Mouse (Mus musculus): ENCODE measurements at regions not wholly inside any gene's neighbourhood (a gene's known extent, or its start where the extent isn't known, plus 50 kb on each side); places are given as distances from the start of the nearest gene placed in this dataset.

- no peak for DNase-seq (ENCODE audit: extremely low spot score in 1 of 2, low spot score in 1 of 2)
These were observed 444.0 kb upstream of the Klf4 start for GRCm38 (mm10) chr4:55976265-55976664.

GRCm38 (mm10) chr4:55973706-55974105, 441.4 kb upstream of the Klf4 start:
- no peak for DNase-seq (ENCODE audit: extremely low spot score in 1 of 2, low spot score in 1 of 2)

GRCm38 (mm10) chr4:55972235-55972819, 440.1 kb upstream of the Klf4 start:
- peak in 1 of 2 experiments; percentile 31 for DNase-seq (ENCODE audit: extremely low spot score in 1 of 2, low spot score in 1 of 2)

GRCm38 (mm10) chr4:55960063-55960462, 427.8 kb upstream of the Klf4 start:
- no peak for DNase-seq (ENCODE audit: extremely low spot score in 1 of 2, low spot score in 1 of 2)

DNA sequence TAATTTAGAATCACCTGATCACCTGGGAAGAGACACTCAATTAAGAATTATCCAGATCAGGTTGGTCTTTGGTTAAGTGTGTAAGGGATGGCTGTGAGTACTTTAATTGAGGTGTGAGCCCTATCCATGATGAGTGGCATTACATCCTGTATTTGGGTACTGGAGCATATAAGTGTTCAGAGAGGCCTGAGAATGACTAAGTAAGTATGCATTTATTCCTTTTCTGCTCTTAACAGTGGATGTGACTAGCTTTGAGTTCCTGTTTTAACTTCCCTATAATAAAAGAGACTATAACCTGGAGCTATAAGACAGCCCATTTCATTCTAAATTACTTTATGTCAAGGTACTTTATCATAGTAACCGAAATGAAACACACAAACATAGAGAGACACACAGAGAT, 421.4 kb upstream of the Klf4 start:
- no peak for DNase-seq (ENCODE audit: extremely low spot score in 1 of 2, low spot score in 1 of 2)

- no peak for DNase-seq (ENCODE audit: extremely low spot score in 1 of 2, low spot score in 1 of 2)
These were observed 420.0 kb upstream of the Klf4 start for GRCm38 (mm10) chr4:55952220-55952619.

- DNase-seq (ENCODE audit: extremely low spot score in 1 of 2, low spot score in 1 of 2): peak in 1 of 2 experiments; percentile 12
These were observed 409.2 kb upstream of the Klf4 start for GRCm38 (mm10) chr4:55941423-55941822.

DNA sequence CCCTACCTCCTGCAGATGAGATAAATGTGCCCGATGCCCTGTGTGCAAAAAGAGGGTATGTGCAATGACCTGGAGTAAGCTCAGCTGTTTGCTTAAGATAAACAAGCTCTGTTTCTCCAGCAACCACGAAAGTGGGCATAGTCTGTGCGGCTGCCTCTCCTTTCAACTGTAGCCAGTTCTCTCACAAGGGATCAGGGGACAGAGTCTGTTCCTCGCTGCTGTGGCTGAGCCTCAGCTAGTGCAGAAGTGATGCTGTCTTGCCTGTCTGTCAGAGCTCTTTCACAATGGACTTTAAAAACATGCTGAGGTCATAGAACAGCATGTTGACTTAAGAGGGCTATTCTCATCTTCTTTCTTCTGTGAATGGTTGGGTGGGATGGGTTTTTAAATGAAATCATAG, 406.1 kb upstream of the Klf4 start:
- DNase-seq (ENCODE audit: extremely low spot score in 1 of 2, low spot score in 1 of 2): no peak

- no peak for DNase-seq (ENCODE audit: extremely low spot score in 1 of 2, low spot score in 1 of 2)
These were observed 405.6 kb upstream of the Klf4 start for GRCm38 (mm10) chr4:55937833-55938232.

- peak in 1 of 2 experiments; percentile 15 for DNase-seq (ENCODE audit: extremely low spot score in 1 of 2, low spot score in 1 of 2)
These were observed 397.0 kb upstream of the Klf4 start for GRCm38 (mm10) chr4:55929141-55929782.

DNA sequence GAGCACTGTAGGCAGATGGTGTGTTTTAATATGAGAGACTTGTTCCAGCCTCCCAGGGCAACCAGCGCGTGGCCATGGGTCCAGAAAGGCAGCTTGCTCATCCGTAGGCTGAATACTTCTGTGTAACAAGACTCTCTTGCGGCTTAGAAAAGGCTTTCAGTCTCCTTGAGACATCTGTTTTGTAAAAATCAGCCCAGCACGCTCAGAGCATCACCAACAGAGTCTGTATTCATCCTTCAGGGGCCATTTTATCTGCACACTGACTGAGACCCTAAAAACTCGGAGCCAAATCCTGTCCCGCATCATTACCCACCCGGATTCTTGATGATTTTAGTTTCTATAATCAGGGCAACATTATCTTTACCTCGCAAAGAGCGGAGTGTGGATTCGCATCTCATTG, 396.4 kb upstream of the Klf4 start:
- peak in 1 of 2 experiments; percentile 22 for DNase-seq (ENCODE audit: extremely low spot score in 1 of 2, low spot score in 1 of 2)

DNA sequence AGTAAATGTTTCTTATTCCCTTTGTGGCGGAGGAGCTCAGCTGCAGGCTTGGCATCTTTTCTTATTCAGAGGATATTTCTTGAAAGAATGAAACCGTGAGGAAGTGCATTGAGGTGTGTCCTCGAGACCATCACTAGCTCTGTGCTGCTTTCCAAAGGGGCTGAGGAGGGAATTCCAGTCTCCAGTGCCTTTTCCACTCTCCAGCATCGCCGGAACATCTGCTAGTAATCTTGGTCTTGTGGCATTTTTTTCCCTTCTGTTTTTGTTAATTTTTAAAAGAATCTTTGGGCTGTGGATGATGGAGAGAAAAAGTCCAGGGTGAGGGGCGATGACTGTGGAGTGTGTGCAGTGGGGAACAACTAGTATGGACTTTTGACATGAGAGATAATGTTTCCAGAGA, 395.9 kb upstream of the Klf4 start:
- DNase-seq (ENCODE audit: extremely low spot score in 1 of 2, low spot score in 1 of 2): no peak

DNA sequence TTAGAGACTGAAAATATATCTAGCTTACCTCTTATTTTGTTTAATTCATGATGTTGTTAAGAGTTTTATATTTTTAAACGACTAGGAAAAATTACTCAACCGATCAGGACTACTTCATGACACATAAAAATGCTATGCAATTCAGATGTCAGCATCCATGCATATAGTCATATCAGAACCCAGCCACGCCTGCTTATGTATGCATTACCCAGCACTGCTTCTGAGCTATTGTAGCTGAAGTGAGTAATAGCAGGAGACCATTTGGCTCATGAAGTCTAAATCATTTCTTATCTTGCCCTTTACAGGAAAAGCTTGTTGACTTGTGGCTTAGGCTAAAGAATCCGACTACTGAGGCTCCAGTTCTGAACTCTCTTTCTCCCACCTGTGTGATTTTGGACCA, 395.1 kb upstream of the Klf4 start:
- no peak for DNase-seq (ENCODE audit: extremely low spot score in 1 of 2, low spot score in 1 of 2)

- DNase-seq (ENCODE audit: extremely low spot score in 1 of 2, low spot score in 1 of 2): no peak
These were observed 392.7 kb upstream of the Klf4 start for GRCm38 (mm10) chr4:55924974-55925373.

DNA sequence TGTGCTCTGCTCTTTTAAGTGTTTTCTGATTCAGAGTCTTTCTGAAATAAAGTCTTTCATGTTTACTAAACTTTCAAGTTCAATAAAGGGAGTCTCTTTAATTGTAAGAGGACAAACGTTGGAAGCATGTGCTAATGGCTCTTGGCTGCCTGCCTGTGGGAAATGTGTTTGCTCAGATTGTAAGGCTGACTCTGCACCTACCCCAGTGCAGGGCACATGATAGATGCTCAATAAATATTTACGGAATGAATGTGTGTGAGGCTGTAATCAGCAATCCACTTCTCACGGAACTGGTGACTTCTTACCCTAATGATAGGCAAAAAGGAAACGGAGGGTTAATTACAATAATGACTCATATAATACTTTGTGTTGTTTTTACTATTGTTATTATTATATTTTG, 389.0 kb upstream of the Klf4 start:
- DNase-seq (ENCODE audit: extremely low spot score in 1 of 2, low spot score in 1 of 2): no peak

- no peak for DNase-seq (ENCODE audit: extremely low spot score in 1 of 2, low spot score in 1 of 2)
These were observed 362.0 kb upstream of the Klf4 start for GRCm38 (mm10) chr4:55894116-55894885.

DNA sequence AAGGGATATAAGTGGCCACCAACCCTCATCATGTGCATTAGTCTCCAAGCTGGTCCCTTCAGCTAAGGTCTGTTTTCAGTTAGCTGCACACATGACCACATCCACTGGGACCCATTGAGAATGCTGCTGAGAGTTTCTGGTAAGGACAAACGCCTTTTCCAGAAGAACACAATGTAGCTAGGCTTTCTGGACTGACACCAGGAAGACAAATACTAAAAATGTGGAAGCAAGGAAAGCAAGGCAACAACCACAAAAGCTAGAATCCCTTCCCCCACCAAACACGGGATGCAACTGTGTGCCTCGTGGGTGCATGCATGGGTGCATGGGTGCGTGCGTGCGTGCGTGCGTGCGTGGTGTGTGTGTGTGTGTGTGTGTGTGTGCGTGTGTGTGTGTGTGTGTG, 359.4 kb upstream of the Klf4 start:
- no peak for DNase-seq (ENCODE audit: extremely low spot score in 1 of 2, low spot score in 1 of 2)

DNA sequence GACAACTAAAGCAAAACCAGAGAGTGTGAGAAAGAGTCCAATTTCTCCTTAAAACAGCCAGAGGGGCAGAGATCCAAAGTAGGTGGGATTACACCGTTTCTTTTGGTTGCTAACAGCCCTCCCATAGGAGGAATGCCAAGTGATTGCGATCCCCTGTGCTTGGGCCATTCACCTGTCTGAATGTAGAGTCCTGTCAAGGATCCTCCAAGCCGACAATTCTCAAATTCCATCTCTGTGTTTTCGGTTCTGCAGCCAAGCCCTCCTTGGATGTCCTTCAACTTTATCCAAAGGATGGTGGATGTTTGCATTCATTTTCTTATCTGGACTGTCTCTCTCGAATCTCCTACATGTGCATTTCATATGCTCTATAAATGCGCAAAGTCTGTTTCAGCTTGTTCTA, 355.3 kb upstream of the Klf4 start:
- DNase-seq (ENCODE audit: extremely low spot score in 1 of 2, low spot score in 1 of 2): no peak

DNA sequence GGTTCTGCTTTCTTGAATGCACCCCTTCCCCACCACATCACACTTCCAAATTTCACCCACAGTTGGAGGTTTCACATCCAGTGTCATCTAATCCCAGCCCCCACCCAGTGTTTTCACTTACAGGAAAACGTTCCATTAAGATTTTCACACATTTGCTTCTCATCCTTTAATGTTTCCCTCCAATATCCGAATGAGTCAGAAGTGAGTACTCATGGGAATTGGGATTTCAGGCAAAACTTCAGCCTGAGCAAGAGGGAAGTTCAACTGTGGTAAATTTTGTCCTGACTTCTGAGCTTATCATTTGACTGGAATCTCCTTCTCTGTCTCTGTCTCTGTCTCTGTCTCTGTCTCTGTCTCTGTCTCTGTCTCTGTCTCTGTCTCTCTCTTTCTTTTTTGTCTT, 350.3 kb upstream of the Klf4 start:
- DNase-seq (ENCODE audit: extremely low spot score in 1 of 2, low spot score in 1 of 2): no peak

DNA sequence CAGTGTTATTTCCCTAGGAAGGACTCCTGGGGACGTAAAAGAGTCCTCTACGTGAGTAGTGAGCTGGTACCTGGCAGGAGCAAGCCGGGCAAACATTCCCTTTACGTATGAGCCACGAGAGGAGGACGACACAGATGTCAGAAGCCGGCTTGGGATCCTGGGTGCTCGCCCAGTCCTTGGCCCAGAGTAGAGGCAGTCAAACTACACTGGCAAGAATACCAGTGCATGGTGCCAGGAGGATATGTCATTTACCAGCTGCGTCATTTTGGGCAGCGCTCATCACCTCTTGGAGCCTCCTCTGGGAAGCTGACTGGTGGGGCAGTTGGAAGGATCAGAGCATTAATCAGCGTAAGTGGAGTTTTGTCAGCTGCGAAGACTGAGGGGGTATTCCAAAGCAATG, 343.0 kb upstream of the Klf4 start:
- peak in 1 of 2 experiments; percentile 13 for DNase-seq (ENCODE audit: extremely low spot score in 1 of 2, low spot score in 1 of 2)

GRCm38 (mm10) chr4:55874875-55875274, 342.6 kb upstream of the Klf4 start:
- DNase-seq (ENCODE audit: extremely low spot score in 1 of 2, low spot score in 1 of 2): no peak

- DNase-seq (ENCODE audit: extremely low spot score in 1 of 2, low spot score in 1 of 2): peak in 1 of 2 experiments; percentile 32
These were observed 342.0 kb upstream of the Klf4 start for GRCm38 (mm10) chr4:55874276-55874675.
